Mouse (Mus musculus) thymus, postnatal 4 days (tissue): Measurements from ENCODE around the gene Cldnd1.

Source experiments
- DNase-seq: peaks from one replicate; pipeline ENCODE4 v3.0.0; 2021

The Cldnd1 gene

DNA sequence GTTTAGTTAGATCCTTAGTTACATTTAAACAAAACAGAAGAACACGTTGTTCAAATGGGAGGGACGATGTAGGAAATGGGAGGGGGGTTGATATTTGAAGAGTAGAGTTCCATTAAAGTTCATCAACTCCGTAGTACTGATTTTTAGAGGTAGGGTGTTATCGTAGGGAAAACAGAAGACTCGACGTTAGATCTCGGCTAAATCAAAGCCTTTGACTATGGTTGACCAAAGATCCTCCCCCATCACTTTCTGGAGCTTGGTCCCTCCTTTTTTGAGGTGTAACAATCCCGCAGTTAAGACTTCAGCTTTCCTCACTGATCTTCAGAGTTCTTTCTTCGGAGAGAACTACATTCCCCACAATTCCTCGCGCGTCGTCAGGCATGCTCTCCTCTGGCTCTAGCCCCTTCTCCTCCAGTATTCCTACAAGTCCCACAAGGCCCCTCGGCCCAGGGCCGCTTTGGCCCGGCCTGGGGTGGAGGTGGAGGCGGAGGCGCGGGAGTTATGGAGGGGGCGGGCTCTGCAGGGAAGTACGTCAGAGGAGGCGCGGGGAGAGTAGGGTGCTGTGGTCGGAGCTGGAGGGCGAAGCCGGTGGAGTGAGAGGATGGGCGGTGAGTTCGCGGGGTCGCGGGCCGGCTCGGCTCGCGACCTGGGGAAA is at the start of gene Cldnd1:
Gene Cldnd1 (plus strand): TSS at position 434 of the 655 bp plus-strand sequence.
- peak; percentile 93 for DNase-seq

DNA sequence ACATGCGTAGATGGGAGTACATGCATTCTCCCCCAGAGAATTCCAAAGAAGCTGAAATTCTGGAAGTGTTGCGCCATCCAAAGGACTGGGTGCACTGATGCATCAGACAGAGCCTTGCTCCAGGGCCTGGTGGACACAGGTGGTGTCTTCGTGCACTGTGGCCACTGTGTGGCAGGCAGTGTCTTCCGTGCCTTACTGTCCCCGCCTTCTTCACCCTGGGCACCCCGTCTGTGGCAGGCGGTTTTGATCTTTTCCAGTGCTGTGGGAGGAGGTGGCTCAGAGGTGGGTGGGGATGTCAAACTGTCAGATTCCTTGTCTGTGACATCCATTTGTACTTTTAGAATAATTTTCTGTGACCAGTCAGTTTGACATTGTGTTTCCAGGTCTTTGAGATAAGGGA is 49.0 kb upstream of the Cldnd1 start:
- peak; percentile 9 for DNase-seq

DNA sequence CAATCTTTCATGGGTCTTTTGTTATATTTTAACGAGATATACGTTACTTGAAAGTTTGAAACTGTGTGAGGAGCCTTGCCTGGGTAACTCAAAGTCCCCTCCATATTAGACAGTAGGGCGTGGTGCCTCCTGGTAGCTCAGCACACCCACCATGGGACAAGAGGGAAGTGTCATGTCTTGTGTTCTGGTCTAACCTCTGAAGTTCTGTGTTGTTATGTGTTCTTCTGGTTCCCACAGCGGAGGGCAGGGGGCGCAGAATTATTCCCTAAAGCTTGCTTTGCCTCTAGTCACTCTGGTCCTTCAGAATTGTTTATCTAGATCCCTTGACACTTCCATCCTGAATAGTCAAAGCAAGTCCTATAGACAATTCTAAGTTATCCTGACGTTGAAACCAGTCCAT is 45.7 kb upstream of the Cldnd1 start:
- no peak for DNase-seq

DNA sequence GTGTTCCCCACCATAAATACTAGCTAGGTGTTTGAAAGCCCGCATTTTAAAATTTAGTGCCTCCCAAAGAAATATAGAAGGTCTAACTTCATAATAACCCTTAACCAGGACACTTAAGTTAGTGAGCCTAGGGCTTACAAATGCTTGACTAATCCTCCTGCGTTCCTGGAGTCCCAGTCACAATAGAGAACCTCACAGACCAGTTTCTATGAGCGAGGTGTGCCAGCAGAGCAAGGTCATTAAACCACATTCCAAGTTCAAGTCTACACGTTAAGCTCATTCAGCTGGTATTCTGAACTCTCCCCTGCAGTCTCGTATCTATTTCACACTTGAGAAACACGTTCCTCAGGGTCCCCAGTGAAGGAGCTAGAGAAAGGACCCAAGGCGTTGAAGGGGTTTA is 44.8 kb upstream of the Cldnd1 start:
- DNase-seq = no peak

DNA sequence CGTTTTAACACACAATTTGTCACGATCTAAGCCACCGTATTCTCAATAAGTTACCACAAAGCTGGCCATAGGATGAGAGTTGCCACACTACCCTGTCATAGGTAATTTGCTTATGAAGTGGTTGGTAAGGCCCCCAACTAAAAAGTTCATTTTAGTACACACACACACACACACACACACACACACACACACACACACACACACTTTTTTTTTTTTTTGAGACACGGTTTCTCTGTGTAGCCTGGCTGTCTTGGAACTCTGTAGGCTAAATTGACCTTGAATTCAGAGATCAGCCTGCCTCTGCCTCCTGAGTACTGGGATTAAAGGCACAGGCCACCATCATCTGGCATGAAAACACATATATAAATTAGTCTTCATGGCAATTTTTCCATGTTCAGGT is 43.8 kb upstream of the Cldnd1 start:
- DNase-seq = no peak

DNA sequence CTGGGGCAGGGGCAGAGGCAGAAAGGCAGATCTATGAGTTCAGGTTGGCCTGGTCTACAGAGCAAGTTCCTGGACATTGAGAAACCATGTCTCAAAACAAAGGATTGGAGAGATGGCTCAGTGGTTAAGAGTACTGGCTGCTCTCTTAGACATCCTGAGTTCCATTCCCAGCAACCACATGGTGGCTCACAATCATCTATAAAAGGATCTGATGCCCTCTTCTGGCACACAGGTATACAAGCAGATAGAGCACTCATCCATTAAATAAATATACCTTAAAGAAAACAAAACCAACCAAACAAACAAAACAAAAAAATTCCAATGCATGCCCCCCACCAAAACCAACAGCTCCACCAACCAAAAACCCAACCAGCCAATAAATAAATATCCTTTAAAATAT is 43.2 kb upstream of the Cldnd1 start:
- DNase-seq = no peak

DNA sequence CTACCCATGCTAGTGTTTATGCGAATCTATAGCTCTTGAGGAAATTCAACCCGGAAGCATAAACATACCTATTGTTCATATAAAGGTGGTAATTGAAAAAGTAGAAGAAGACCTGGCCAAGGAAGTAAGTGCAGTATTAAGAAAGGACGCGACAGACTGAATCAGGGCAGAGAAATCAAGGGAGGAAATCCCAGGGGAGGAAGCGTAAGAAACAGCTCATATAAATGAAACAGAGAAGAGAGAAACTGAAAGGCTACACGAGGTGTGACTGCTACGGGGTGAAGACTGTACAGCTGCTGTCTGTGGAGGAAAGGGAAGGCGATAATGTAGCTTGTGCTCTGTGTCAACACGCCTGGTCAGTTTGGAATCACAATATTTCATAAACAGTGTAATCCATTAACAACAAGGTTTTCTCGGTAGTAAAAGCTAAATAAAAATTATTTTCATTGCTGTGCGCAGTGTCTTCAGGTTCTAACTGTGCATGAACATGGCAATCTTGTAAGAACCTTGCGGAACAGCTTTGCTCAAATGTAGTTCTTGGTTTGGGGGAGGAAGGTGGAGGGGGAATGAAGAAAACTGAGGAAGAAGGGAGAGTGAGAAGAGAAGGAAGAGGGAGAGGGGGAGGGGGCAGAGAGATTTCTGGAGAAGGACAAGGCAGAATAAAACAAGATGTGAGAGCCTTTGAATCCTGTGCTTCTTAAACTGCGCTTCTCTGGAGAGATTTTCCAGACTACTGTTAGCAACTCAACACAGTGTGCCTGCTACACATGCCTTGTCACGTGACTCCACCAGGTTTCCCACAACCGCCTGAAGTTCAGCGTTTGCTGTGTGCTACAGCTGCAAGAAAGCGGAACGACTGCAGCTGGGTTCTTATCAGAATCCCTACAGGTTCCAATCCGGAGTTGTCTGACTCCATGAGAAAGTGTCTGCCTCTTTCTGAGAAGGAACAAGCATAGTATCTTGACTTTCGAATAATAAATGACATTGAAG is 41.9 kb upstream of the Cldnd1 start:
- peak; percentile 20 for DNase-seq

DNA sequence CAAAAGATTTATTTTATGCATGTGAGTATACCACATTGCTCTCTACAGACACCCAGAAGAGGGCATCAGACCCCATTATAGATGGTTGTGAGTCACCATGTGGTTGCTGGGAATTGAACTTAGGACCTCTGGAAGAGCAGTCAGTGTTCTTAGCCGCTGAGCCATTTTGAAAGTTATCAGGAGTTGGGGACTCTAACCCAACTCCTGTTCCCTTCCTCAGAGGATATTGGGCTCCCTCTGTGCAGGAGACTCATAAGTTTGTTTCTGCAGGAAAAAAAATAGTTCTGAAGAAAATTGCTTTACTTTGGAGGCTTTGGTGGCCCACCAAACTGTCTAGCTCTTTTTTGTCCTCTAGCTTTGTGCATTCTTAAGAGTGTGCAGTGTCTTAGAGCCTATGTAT is 39.2 kb upstream of the Cldnd1 start:
- DNase-seq = no peak

DNA sequence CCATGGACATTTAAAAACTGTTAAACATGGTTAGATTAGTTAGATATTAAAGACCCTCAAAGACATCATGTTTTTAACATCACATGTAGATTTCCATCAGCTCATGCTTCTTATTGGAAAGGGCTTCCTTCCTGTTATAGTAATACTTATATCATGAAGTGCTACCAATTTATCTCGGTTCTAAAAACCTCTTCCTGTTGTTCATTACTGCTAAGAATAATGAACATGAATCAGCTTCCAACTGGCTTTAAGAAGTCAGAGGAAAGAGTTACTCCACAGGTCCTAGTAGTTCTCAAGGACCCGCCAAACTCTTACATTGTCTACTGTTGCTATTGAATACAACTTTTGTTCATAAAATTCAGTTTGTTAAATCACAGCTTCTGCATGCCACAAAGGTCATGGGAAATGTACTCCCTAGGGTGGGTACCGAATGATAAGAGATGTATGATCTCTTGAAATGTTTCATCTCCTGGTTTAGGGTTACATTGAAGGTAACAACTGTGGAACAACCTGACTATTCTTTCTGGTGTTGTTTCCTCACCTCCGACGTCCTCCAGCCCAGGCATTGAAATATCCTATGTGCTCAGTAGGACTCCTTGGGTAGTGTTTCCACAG is 38.0 kb upstream of the Cldnd1 start:
- DNase-seq = no peak

DNA sequence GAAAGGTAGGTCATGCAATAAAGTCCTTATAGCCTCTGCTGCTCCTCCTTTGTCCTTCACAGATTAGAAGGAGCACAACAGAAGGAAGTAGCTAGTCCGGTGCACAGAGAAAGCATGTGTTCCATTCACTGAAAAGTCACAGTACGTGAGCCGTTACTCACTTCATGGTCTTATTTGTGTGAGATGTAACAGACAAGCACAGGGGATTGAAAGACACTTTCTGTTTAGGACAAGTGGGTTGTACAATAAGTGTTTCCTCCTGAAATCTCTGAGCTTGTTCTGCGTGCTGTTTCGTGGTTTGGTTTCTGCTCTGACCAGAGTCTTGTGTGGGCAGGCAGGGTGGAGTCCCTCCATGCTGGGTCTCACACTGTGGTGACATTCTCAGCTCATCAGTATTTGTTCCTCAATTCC is 37.4 kb upstream of the Cldnd1 start:
- DNase-seq = no peak

DNA sequence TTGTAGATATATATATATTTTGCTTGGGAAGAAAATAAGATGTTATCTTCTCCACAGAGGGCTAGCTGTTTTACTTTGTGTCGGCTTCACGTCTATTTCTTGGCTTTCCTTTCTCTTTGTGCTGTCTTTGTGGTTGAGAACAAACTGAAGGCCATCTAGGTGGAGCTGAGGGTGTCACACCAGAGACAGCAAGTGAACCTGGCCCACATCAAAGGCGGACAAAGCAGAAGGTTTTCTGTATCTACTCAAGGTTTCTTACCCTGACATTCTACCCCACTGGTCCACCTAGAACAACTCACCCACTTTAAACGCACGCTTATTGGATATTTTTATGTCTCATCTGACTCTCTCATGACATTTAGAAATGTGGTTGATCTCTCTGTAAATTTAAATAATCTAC is 33.6 kb upstream of the Cldnd1 start:
- DNase-seq = no peak

DNA sequence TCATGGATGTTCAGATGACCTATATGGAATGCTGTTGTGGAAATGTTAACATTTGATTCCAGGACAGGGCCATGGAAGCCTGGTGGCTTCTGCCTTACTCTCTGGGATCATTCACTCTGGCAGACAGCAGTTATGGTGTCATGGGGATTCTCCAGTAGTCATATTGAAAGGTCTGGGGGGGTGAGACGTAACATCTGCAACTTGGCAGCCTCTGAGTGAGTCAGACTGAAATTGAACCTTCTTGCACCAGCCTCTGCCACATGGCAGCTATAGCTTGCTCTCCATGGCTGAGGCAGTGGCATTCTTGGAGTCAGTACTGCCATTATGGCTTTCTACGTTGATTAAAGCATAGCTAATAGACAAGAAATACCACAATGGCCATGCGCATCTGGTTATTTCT is 30.9 kb upstream of the Cldnd1 start:
- no peak for DNase-seq

DNA sequence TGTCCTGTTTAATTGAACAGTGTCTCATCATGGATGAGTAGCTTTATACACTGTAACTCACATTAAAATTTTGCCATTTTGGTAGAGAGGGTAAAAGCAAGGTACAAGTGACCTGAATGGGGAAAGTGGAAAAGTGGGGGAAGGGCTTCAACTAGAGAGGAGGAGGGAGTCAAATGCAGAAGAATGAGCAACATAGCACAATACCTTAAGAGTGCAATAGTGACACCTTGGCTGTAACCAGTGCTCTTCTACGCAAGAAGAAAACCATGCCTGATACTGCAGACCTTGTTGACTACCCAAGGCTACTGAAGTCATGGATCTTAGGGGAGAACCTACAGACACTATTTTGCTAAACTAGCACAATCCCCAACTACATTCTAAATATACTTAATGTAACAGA is 30.4 kb upstream of the Cldnd1 start:
- no peak for DNase-seq

DNA sequence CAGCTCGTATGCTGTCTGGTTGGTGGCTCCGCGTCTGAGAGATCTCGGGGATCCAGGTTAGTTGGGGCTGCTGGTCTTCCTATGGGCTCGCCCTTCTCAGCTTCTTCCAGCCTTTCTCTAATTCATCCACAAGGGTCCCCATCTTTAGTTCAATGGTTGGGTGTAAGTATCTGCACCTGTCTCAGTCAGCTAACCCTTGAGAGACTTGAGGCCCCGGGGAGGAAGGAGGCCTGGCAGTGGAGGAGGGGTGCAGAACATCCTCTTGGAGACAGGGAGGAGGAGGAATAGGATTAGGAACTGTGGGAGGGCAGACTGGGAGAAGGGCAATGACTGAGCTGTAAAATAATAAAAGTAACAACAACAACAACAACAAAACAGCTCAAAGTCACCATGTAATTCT is 27.5 kb upstream of the Cldnd1 start:
- DNase-seq = no peak

DNA sequence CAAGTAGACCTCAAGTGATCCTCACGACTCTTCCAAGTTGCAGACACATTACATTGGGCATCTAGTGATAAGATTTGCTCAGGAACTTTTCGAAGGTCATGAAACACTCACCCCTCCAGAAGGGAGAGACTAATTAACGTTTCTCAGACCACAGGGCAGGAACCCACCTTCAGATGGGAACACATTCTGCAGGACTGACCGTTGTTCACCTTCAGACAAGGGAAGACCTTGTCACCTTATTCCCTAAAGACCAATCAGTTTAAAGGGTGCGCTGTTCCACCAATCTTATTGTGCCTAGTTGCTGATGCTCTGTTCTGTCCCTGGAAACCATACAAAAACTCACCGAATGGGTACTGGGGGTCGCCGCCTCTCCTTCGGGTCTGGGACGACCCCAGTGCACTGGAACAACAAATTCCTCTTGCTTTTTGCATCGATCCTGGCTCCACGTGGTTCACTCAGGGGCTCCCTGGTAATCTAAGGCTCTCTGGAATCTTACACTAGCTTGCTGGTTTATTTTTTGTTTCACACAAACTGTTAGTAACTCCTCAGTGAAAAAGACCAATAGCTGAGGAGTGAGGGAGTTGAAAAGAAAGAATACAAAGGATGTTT is 26.8 kb upstream of the Cldnd1 start:
- no peak for DNase-seq

DNA sequence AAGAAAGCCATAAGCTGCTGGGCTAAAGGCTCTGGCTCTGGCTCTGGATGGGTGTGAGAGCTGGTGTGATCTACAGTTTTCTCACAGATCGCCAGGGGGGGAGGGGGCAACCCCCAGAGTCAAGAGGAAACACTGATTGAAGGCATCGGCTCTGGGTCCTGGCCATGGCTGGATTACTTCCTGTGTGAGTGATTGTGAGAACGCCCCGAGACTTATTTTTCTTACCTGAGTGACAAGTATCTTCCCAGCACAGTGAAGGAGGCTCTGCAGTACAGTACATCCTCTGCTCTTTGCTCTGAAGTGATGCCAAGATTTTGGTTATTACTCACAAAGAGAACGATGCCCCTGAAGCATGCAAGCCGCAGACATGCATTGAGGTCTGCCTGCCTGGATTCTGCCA is 25.9 kb upstream of the Cldnd1 start:
- DNase-seq = no peak

DNA sequence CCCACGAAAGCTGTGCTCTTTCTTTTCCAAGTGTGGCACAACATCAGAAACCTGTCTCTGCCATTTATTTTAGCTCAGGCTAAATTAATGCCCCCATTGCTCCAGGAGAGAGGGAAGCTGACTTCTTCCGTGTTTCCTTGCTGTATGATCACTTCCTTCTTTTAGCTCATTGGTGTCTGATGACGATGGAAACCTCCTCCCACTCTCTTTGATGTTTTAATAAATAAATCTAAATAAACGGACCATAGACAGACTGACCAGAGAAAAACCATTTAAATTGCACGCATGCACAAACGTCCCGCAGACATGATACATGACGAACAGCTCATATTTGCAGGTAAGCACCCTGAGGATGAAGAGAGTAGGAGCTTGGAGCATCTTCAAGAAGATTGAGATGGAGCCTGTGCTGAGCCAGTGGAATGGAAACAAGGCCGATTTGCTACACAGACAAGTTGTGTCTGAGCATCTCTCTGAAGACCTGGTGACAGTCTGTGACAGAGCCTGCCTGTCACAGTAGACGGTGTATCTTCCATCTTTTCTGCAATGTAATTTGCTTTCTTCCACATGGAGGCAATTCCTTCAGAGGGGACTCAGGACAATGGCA is 25.3 kb upstream of the Cldnd1 start:
- DNase-seq = no peak

DNA sequence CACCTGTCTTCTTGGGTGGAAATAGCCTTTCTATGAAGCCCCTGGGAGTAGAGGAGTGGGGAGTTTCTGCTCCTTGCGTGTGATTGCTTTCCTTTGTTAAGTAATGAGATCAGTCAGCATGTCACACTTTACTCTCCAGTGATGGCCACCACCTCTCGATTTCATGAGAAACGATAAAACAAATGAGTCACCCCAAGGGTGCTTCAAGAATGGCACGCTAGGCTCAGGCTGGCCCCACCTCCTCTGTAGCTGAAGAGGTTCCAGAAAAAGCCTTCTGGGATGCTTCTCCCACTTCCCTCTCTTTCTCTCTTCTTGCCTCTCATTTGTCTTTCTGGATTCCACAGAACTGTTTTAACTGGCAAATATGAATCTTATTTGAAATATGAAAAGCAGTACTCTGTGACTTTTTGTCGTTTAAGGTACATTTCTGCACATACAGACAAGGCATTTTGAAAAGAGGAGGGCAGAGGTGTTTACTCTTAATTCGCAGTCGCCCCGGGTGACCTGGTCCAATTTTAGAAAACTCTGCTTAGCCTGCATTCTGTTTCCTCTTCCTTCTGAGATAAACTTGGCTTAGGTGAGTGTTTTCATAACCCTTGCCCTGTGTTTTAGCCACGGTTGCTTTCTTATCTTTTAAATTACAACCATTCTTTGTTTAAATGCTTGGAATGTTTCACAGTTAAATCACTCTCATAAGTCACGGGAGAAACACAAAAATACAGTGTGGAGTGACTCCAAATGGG is 24.2 kb upstream of the Cldnd1 start:
- no peak for DNase-seq

DNA sequence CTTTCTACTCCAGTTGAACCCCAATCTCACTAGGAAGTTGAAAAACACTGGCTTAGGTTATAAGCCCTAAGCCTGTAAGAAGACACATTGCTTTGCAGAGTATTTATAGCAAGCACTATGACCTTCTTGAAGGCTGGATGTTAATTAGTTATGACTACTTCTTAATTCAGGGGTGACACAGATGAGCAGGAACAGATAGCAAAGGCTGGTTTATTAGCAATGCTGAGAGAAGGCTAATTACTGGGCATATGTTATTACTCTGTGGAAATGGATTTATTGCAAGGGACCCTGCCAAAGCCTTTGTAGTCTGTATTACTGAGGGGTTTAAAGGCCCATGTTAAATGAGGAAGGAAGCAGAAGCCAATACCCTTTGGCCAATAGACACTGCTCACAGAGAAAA is 22.7 kb upstream of the Cldnd1 start:
- no peak for DNase-seq

DNA sequence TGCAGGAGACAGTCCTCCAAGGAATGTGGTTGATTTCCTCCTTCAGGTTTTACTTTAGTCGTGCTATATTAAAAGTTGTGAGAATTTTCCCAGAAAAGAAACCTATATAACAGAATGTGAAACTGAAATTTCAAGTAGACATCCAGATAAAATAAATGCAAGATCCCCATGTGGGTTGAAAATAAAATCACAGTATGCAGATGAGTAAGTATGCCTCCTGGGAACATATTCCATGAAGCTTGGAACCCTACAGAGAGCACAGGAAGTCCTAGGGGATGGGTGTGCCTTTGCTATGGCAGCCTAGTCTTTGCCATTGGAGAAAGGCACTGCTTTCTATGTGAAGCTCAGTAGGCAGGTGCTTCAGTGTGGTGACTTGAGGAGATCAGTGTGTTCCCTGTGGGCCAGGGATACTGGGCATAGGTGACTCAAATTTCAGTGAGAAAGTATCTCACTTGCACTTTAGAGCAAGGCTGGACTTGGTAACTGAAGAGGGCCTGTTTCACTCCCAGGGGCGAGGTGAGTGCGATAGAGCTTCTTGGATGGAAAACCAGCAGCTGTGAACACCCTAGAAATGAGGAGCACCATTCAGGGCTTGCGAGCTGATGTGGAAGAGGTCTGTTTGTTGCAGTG is 20.3 kb upstream of the Cldnd1 start:
- no peak for DNase-seq

DNA sequence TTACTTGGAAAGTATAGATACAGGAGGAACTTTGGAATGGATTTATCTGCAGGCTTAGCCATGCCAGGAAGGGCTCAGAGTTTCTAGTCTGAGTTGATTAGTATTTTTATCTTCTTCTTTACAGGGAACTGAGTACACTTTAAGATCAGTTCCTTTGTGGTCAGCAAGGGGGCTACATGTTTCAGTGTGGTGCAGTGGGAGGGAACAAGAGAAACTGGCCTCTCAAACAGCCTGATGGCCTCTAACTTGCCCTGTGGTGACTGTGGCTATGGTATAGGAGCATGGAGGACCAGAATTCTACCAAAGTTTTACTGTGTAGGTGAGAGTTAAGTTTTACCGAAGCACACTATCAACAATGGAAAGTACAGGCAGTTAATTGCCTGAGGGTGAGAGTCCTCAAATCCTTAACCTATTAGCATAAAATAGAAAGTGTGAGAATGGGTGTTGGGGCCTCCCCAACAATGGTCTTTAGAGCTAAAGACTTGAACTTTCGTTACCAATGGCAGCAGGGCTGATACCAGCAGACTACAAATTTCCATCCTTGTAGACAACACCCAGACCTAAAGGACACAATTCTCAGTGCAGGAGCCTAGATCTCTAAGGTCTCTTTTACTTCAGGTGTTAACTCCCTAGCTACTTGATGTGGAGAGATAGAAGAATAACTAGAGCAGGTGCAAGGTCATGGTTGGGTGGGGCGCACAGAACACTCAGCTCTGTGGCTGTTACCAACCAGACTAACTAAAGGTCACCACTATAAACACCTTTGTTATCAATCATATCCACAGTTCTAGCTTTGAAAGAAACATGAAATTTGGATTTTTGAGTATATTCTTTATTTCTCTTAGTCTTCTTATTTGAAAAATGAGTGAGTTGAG is 18.9 kb upstream of the Cldnd1 start:
- DNase-seq = no peak
